35 mouse cellular contexts compared by ENCODE assay signal in the genomic region with DNA sequence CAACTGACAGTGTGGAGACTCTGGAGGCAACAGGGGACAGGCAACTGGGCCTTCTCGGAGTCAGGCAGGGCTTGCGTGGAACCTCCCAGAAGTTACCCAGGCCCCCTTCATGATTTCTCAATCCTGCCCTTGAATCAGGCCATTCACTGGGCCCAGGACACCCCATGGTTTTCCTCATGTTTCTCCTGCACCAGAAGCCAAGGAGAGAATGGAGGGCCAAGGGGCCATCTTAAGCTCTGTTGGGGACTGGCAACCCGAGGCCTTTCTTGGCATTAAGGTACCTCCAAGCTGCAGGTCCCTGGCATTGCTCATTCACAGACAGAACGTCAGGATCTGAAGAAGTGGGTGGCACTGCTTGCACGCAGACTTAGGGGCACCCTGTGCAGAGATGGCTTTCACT. TPM values are rescaled to one million over a fixed set of nuclear protein-coding genes. Genes with fewer than 3 reads are reported as not detected.
"Had no signal": no experiment of that assay in that cellular context is flagged by ENCODE, and none has a peak within 500 bp of the region (broad histone marks: within the 10 kb centered on the region; RNA-seq: fewer than 3 reads in every experiment).

No protein-coding gene starts in this region.

- ATAC-seq: liver, embryonic 12.5 days; liver, postnatal 0 days; lung, postnatal 0 days; midbrain, embryonic 13.5 days; midbrain, embryonic 15.5 days; midbrain, embryonic 16.5 days had no signal

- H3K27ac ChIP-seq: limb, embryonic 10.5 days; limb, embryonic 12.5 days; limb, embryonic 13.5 days; limb, embryonic 15.5 days; liver, embryonic 12.5 days; liver, embryonic 13.5 days; liver, embryonic 14.5 days; liver, embryonic 15.5 days; lung, embryonic 15.5 days; macrophage; midbrain, embryonic 10.5 days; midbrain, embryonic 12.5 days; midbrain, embryonic 13.5 days; midbrain, embryonic 15.5 days; neural tube, embryonic 12.5 days had no signal

- H3K4me3 ChIP-seq: limb, embryonic 10.5 days; limb, embryonic 12.5 days; limb, embryonic 13.5 days; limb, embryonic 15.5 days; liver, embryonic 12.5 days; liver, embryonic 13.5 days; liver, embryonic 15.5 days; lung, embryonic 15.5 days; midbrain, embryonic 10.5 days; midbrain, embryonic 12.5 days; midbrain, embryonic 13.5 days; midbrain, embryonic 15.5 days; myocyte; neural tube, embryonic 12.5 days had no signal

- DNase-seq: left cerebral cortex, postnatal 4 days; liver; liver, embryonic 13.5 days; liver, postnatal 0 days; lung, adult 18-20 months; lung, adult 2 months; lung, embryonic 14.5 days; lung, postnatal 10 days; lung, postnatal 14 days; lung, postnatal 36 days; lung, postnatal 4 days; midbrain, embryonic 14.5 days had no signal

- H3K4me1 ChIP-seq: lung, embryonic 15.5 days; midbrain, embryonic 13.5 days; neural tube, embryonic 12.5 days had no signal

- H3K9me3 ChIP-seq: limb, embryonic 10.5 days; limb, embryonic 12.5 days; limb, embryonic 13.5 days; limb, embryonic 15.5 days; liver, embryonic 12.5 days; liver, embryonic 13.5 days; liver, embryonic 15.5 days; lung, embryonic 15.5 days; midbrain, embryonic 10.5 days; midbrain, embryonic 12.5 days; midbrain, embryonic 13.5 days; midbrain, embryonic 15.5 days; neural tube, embryonic 12.5 days had no signal

- H3K36me3 ChIP-seq: limb, embryonic 10.5 days; limb, embryonic 12.5 days; limb, embryonic 13.5 days; limb, embryonic 15.5 days; liver, embryonic 12.5 days; liver, embryonic 13.5 days; liver, embryonic 15.5 days; lung, embryonic 15.5 days; midbrain, embryonic 10.5 days; midbrain, embryonic 12.5 days; midbrain, embryonic 13.5 days; midbrain, embryonic 15.5 days; neural tube, embryonic 12.5 days had no signal

RNA-seq across cellular contexts. Expression of gene Runx3, which starts 3.3 kb away (rescaled TPM):
- total RNA-seq: left cerebral cortex, postnatal 10 days; left cerebral cortex, postnatal 14 days; left cerebral cortex, postnatal 25 days; left cerebral cortex, postnatal 36 days; midbrain, postnatal 0 days had no signal
- polyA plus RNA-seq: midbrain, embryonic 11.5 days; midbrain, embryonic 12.5 days; midbrain, embryonic 13.5 days; midbrain, embryonic 14.5 days; midbrain, embryonic 15.5 days; midbrain, embryonic 16.5 days; midbrain, postnatal 0 days had no signal
